Mouse (Mus musculus) liver, embryonic 14.5 days (tissue): ENCODE results near the gene Gls.

Experiments used
- CTCF ChIP-seq: IDR thresholded peaks from 2 replicates; pipeline ENCODE4 v1.5.1; 2016; ENCODE audit warnings: antibody characterized with exemption, low read depth, control low read depth
- EP300 ChIP-seq: IDR thresholded peaks from 2 replicates; pipeline ENCODE4 v1.6.1; 2016; ENCODE audit warnings: antibody characterized with exemption, low read depth

GRCm38 (mm10) chr1:52264290-52264689 is 31.3 kb upstream of the Gls start:
- TF ChIP-seq EP300, result no peak
- no peak for TF ChIP-seq CTCF
